Mouse (Mus musculus): ENCODE results near the gene Bmpr1b.

GRCm38 (mm10) chr3:142125556-142125955 lies 43.7 kb downstream of the Bmpr1b start:
- TF ChIP-seq CTCF (IDR thresholded peaks at IDR 0.05; ENCODE audit: low read depth) (no peak), EP300 (IDR thresholded peaks at IDR 0.05; ENCODE audit: low read depth) (no peak)
